Mouse (Mus musculus) thymus, postnatal 36 days (tissue): ENCODE data around the gene Snd1.
A peak's percentile ranks its signal among the peaks of the same experiment; 100 is the strongest.

ENCODE experiments used
- DNase-seq, 2 experiments: peaks; one replicate each; pipeline ENCODE4 v3.0.0; 2022; ENCODE audit warnings: mixed read lengths in 2 of 2

Snd1 gene

GRCm38 (mm10) chr6:28822296-28822695 lies 347.4 kb downstream of the Snd1 start:
- no peak for DNase-seq

- no peak for DNase-seq
These were observed 348.4 kb downstream of the Snd1 start for GRCm38 (mm10) chr6:28823375-28823774.

- DNase-seq: no peak
These were observed 348.9 kb downstream of the Snd1 start for GRCm38 (mm10) chr6:28823802-28824201.

DNA sequence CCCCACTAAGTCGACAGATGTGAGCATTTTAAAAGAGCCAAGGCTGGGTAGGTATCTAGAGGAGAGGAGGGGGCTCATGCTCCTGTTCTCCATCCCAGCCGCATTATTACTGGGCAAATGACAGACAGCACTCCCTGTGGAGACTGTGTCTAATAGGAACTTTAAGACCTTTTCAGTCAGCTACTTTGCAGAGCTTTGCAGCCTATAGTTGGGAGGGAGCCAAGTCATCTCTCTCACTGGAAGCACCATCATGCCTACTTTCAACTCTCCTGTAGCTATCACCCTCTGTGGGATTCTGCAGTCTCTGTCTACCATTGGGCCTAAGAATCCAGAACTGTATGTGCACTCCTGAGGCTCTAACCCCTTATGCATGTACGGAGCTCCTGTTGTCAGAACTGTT lies 351.0 kb downstream of the Snd1 start:
- no peak for DNase-seq

DNA sequence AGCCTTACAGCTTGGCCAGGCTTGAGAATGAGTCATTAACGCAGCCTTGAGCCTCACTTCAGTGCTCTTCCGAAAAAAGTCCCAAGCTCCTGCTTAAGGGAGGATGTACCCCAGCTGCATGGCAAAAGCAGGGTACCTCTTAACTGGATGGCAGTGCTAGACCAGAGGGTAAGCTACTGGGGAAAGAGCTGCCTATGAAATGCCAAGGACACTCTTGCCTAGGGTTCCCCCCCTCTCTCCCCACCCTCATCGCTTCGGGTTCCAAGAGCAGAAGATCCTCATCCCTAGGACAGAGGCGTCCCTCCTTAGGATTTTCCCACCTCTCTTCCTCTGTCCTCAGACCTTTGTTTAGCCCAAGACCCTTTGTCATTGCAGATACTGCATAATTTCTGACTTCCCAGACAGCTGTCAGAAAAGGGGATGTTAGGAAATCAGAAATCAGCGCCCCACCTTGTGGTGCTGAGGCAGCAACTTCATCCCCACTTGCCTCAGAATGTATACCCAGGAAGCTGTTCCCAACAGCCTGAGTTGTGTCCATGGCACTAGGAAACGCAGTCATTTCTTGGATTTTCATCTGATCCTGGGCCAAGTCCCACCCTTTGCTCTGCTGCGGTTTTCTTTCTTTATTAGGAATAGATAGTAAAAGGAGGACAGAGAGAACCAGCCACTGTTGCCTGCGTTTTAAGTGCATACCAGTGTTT lies 351.9 kb downstream of the Snd1 start:
- DNase-seq: no peak

DNA sequence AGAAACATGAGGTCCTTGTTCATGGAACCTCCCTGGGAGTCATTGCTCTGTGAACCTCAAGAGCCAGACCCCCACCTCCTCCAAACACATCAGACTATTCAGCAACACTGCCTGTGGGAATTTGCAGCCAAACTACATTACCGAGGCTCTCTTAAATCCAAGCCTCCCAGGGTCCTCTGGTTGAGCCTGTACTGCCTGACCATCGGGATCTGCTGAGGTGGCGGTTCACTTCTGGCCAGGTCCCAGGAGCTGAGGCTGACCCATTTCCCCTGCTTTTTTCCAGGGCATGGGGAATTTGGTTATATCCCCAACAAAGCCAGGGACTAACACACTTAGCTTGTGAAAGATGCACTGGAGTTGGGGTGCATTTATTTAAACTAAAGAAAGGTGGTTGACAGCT lies 352.6 kb downstream of the Snd1 start:
- DNase-seq: no peak

DNA sequence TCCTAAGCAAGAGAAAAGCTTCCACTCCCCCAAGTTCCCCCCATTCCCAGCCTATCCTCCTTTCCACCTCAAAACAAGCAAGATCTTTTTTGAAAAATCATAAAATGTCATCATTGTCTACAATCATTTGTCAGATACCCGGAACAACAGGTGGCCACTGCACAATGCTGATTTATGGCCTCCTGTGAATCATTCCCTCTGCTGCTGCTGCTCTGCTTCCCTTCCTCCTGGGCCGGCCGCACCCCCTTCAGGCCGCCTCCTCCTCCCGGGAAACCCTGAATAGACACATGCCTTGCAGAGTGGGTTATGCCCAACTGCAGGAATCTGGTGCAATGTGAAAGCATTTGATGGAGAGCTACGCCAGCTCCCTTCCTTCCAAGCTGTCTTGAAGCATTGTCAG lies 353.7 kb downstream of the Snd1 start:
- DNase-seq: no peak

- no peak for DNase-seq
These were observed 355.4 kb downstream of the Snd1 start for GRCm38 (mm10) chr6:28830306-28830705.

DNA sequence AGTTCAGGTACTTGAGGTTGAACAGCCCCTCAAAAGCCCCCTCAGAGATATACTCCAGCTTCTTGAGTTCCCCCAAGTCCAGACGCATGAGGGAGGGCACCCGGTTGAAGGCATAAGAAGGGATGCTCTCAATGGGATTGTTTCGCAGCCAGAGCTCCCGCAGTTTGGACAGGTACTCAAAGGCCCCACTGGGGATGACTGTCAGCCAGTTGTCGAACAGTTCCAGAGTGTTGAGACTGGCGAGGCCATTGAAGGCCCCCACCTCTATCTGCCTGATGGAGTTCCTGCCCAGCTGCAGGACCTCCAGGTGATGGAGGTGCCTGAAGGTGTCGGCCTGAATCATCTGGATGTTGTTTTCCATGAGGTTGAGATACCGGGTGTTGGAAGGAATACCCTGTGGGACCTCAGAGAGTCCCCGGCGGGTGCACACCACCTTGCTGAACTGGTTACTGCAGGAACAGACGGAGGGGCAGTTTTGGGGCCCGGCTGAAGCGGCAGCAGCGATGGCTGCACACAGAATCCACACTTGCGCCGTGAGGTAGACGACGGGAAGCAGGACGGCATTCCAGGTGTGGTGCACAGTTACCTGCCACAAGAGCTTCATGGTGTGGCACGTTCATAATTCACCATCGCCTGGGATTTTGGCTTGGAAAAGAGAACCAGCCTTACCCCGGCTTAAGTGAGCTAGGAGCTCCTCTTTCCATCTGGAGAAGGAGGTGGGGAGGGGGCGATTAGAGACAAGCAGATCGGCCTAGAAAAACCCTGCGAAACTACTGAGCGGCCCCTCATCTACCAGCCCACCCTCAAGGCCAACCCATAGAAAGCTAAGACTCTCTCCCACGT lies 356.3 kb downstream of the Snd1 start, which contains the start of gene Lrrc4:
Gene Lrrc4, minus strand, starts transcription at position 737 of the 843 bp plus-strand sequence.
- no peak for DNase-seq

DNA sequence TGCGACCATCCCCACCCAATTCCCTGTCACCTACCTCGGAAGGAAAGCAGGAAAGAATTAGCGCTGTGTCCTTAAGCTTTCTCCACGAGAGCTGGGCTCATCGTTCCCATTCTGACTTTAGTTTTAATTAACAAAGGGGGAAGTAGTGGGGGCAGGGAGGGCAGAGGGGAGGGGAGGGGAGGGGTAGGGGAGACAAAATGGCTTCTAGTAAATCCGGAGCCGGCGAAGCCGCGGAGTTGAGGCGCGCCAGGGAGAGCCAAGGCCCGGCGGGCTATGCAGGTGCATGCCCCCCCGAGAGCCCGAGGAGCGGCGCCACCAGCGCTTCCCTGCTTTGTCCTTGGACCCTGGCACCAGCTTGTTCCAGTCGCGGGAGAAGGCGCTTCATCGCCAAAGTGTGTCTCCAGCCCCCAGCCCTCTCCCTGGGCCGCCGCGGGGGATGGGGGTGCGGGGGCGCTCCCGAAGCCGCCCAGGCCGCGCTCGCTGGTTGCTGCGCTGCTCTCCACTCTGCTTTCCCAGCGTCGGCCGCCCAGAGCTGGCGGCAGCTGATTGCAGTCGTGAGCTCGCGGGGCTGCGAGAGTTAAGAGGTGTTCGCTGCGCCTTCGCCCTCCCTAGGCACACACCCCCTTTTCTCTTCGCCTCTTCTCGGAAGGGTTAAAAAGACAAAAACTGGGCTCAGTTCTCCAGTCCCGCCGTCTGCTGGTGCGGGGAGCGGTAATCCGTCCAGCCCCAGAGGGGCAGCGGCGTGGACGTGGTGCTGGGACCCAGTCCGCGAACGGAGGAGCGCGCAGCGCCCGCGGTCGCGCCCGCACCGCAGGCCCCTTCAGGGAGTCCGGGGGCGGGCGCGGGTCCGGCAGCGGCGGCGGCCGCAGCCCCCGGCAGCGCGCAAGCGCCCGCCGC lies 357.2 kb downstream of the Snd1 start:
- DNase-seq: peak; percentile 11 to 45

- peak; percentile 13 to 30 for DNase-seq
These were observed 357.9 kb downstream of the Snd1 start for GRCm38 (mm10) chr6:28832751-28833291.

- DNase-seq: peak in 1 of 2 experiments; percentile 9
These were observed 358.5 kb downstream of the Snd1 start for GRCm38 (mm10) chr6:28833380-28833822.

- DNase-seq: no peak
These were observed 359.1 kb downstream of the Snd1 start for GRCm38 (mm10) chr6:28834046-28834445.

- DNase-seq: no peak
These were observed 361.7 kb downstream of the Snd1 start for GRCm38 (mm10) chr6:28836600-28836999.

DNA sequence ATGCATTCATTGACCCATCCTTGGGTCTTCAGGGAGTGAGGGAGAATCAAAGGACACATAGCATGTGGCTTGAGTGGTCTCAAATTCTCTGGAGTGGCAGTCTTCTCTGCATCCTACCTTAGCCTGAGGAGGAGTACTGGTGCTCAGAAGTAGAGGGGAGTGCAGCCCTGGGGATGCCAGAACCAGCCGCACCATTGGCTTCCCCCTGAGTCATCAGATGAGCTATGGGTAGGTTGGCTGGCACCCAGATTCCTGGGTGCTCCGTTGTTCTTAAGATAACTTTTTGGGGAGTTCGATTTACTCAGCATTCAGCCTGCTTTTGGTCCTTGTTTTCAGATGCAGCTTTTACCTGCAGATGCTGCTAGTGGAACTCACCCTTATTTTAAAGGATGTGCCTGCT lies 366.6 kb downstream of the Snd1 start:
- DNase-seq: no peak

DNA sequence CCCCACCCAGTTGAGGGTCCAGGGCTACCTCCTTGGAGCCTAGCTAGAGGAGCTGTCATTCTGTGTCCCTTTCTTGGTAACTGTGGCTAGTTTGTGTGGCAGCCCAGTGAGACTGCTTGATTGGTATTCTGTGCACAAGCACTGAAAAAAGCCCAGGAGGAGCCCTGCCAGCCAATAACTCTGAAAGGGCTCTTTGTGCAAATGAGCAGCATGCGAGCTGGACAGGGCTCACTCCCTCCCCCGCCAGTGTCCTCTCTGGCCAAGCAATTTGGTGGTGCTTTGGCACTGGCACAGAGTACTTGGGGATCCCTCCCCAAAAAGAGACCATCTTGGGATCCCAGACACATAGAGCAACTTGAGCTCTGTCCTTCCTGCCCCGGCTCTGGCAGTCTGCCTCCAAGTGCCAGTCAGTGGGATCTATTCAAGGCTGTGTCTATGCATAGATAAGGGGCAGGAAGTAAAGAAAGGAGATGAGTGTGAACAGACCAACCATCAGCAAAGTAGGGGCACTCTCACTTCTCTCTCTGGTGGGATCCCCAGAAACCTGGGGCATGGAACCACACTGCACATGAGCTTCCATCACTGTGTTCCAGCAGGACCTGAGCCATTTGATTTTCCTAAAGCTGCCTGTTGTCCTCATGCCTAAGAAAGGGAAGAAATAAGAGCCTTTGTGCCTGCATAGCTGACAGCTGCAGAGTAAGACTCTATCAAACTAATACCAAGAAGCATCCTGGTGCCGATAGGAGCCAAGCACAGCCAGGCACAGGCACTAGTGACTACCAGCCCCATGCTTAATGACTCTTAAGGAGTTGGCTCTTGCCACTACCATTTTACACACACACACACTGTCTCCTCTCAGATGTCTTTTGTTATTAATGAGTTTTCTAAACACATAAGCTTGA lies 367.7 kb downstream of the Snd1 start:
- no peak for DNase-seq

DNA sequence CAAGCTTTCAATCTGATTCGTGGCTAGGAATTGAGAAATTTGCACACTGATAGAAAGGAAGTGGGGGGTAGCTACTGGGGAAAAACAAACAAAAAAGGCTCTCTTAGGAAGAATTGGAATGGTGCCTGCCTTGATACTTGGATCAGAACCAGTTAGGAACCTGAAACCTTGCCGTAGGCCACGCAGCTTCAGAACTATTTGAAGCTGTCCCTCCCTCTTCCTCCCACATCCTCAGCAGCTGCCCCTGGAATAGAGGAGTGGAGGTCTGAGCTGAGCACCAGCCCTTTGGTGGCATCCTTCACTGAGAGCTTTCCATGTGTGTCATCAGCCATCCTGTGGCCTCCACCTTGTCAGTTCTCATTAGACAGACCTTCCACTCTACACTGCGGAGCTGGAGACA lies 370.7 kb downstream of the Snd1 start:
- no peak for DNase-seq

GRCm38 (mm10) chr6:28847616-28848015 lies 372.7 kb downstream of the Snd1 start:
- DNase-seq: no peak

DNA sequence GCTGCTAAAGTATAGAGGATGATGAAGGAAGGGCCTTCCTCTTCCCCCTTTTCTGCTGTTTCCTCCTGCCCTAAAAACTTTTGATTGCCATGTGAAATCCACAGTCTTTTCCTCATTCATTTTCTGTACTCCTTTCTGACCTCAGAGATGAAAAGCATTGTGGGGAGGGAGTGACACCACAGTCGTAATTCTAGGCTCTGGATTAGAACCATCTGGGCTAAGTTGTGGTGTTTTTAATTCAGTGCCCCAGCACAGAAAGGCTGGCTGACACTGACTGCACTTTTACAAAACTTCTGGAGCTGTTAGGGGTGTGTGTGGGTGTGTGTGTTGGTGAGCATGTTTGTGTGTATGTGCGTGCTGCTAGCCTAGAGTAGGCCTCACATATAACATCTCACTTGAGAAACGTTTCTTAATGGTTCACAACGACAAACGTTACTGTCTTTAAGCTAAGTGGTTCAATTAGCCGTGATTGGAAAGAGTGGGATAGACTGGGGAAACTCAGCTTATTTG lies 373.4 kb downstream of the Snd1 start:
- no peak for DNase-seq

GRCm38 (mm10) chr6:28848891-28849290 lies 374.0 kb downstream of the Snd1 start:
- no peak for DNase-seq

GRCm38 (mm10) chr6:28849317-28849716 lies 374.4 kb downstream of the Snd1 start:
- no peak for DNase-seq
